Mouse (Mus musculus): ENCODE data around the gene Asl. TPM values are rescaled to one million over a fixed set of nuclear protein-coding genes. Genes with fewer than 3 reads are reported as not detected.

Asl gene
- polyA plus RNA-seq, 1 experiment from 2014 or later, result 51.4 TPM

DNA sequence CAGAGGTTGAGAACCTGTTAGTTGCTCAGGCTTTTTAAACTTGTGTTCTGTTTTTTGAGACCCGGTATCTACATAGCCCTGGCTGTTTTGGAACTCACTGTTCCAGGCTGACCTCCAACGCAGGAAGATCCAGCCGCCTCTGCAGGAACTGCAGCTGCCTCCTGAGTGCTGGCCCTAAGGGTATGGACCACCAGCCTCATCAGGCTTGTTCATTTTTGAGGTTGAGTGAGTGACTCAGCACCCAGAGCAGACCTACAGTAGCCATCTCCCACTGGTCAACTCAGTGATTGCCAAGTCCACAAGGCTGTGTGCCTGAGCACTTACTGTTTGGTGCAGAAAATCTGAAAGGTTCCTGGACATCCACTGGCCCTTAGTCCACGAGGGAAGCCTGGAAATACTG lies 57.6 kb downstream of the Asl start:
- no peaks in the 10 kb centered on the region for H3K4me1 ChIP-seq (replicated peaks)
- H3K36me3 ChIP-seq, result no peaks in the 10 kb centered on the region
- H3K9ac ChIP-seq, result no peak overlapping the region
- ATAC-seq, result no peak
- H3K27ac ChIP-seq, result no peak overlapping the region
- 85% methylated on average over 4 of the region's 4 CpGs for WGBS
- H3K9me3 ChIP-seq, result no peaks in the 10 kb centered on the region
- no peak overlapping the region for H3K4me3 ChIP-seq (replicated peaks)
- no peak overlapping the region for H3K4me2 ChIP-seq (replicated peaks)
- H3K27me3 ChIP-seq (replicated peaks), result no peaks in the 10 kb centered on the region

DNA sequence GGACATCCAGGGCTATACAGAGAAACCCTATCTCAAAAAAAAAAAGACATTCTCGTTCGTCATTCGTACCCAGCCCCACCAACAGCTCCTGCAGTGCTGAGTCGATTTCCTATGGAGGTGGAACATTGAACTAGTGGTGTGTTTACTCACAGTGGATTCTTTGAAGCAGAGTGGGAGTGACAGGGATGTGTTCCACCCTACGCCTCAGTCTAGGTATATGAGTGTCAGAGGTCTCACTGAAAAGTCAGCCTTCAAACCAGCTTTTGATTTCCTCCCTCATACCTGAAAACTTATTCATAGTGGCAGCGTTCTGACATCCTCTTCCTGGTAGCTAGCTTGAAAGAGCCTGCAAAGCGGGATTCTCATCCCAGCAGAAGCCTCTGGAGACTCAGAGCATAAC lies 60.6 kb downstream of the Asl start:
- H3K4me3 ChIP-seq (replicated peaks), result no peak overlapping the region
- no peak overlapping the region for H3K4me2 ChIP-seq (replicated peaks)
- no peaks in the 10 kb centered on the region for H3K27me3 ChIP-seq (replicated peaks)
- no peaks in the 10 kb centered on the region for H3K36me3 ChIP-seq
- no peak overlapping the region for H3K9ac ChIP-seq
- no peaks in the 10 kb centered on the region for H3K9me3 ChIP-seq
- no peaks in the 10 kb centered on the region for H3K4me1 ChIP-seq (replicated peaks)
- ATAC-seq, result no peak
- 78% methylated on average over 7 of the region's 7 CpGs for WGBS
- no peak overlapping the region for H3K27ac ChIP-seq

GRCm38 (mm10) chr5:129966448-129966847 lies 62.6 kb downstream of the Asl start:
- Histone ChIP-seq H3K9ac (no peak overlapping the region), H3K36me3 (no peaks in the 10 kb centered on the region), H3K4me3 (replicated peaks) (no peak overlapping the region), H3K27me3 (replicated peaks) (no peaks in the 10 kb centered on the region), H3K9me3 (no peaks in the 10 kb centered on the region), H3K4me2 (replicated peaks) (no peak overlapping the region), H3K4me1 (replicated peaks) (no peaks in the 10 kb centered on the region), H3K27ac (no peak overlapping the region)
- 90% methylated on average over 3 of the region's 3 CpGs for WGBS
- no peak for ATAC-seq

DNA sequence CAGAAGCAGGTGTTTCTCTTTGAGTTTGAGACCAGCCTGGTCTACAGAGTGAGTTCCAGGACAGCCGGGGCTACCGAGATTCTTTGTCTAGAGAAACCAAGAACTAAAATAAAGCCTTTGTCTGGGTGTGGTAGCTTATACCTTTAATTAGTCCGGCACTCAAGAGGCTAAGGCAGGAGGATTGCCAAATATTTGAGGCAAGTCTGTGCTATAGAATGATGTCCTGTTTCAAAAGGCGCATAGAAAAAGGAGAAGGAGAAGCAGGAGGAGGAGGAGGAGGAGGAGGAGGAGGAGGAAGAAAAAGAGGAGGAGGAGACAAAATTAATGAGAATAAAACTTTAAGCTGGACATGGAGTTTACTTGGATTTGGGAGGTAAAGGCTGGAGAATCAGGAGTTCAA lies 65.8 kb downstream of the Asl start:
- no peak overlapping the region for H3K27ac ChIP-seq
- H3K36me3 ChIP-seq, result no peaks in the 10 kb centered on the region
- H3K4me3 ChIP-seq (replicated peaks), result no peak overlapping the region
- no peaks in the 10 kb centered on the region for H3K27me3 ChIP-seq (replicated peaks)
- no peaks in the 10 kb centered on the region for H3K9me3 ChIP-seq
- H3K4me2 ChIP-seq (replicated peaks), result no peak overlapping the region
- no peaks in the 10 kb centered on the region for H3K4me1 ChIP-seq (replicated peaks)
- no peak for ATAC-seq
- no peak overlapping the region for H3K9ac ChIP-seq
- WGBS, result 83% methylated on average over 4 of the region's 4 CpGs

Other genes starting within 250 kb of the Asl start
- 50.4 and 56.5 TPM in 2 replicates for gene Psph, start 241.8 kb downstream of the Asl start, polyA plus RNA-seq (2015; fragmentation: Nextera tagmentation; extraction: Ambion mirVana)
- gene Sumf2, start 182.3 kb downstream of the Asl start, polyA plus RNA-seq (2015; fragmentation: Nextera tagmentation; extraction: Ambion mirVana), result 36.0 and 48.1 TPM in 2 replicates
- 990 and 1,082 TPM in 2 replicates for gene Chchd2, start 141.8 kb downstream of the Asl start, polyA plus RNA-seq (2015; fragmentation: Nextera tagmentation; extraction: Ambion mirVana)
- 2.4 and 3.2 TPM in 2 replicates for gene Zbed5, start 133.5 kb downstream of the Asl start, polyA plus RNA-seq (2015; fragmentation: Nextera tagmentation; extraction: Ambion mirVana)
- gene Phkg1, start 130.7 kb downstream of the Asl start, polyA plus RNA-seq (2015; fragmentation: Nextera tagmentation; extraction: Ambion mirVana), result 0.08 and 0.16 TPM in 2 replicates
- 1.8 and 1.9 TPM in 2 replicates for gene Nupr1l, start 120.7 kb downstream of the Asl start, polyA plus RNA-seq (2015; fragmentation: Nextera tagmentation; extraction: Ambion mirVana)
- gene Vkorc1l1, start 87.3 kb downstream of the Asl start, polyA plus RNA-seq (2015; fragmentation: Nextera tagmentation; extraction: Ambion mirVana), result 26.5 and 30.9 TPM in 2 replicates
- gene Gusb, start 26.2 kb downstream of the Asl start, polyA plus RNA-seq (2015; fragmentation: Nextera tagmentation; extraction: Ambion mirVana), result 88.8 and 95.7 TPM in 2 replicates
- gene Crcp, start within 50 bp of the Asl start, polyA plus RNA-seq (2015; fragmentation: Nextera tagmentation; extraction: Ambion mirVana), result 34.1 and 38.7 TPM in 2 replicates
- gene Tpst1, start 44.1 kb upstream of the Asl start, polyA plus RNA-seq (2015; fragmentation: Nextera tagmentation; extraction: Ambion mirVana), result 53.4 and 59.8 TPM in 2 replicates
- 3.8 and 3.9 TPM in 2 replicates for gene Kctd7, start 115.6 kb upstream of the Asl start, polyA plus RNA-seq (2015; fragmentation: Nextera tagmentation; extraction: Ambion mirVana)
- 22.3 and 26.8 TPM in 2 replicates for gene Rabgef1, start 142.6 kb upstream of the Asl start, polyA plus RNA-seq (2015; fragmentation: Nextera tagmentation; extraction: Ambion mirVana)
- 38.9 and 40.2 TPM in 2 replicates for gene Tmem248, start 187.8 kb upstream of the Asl start, polyA plus RNA-seq (2015; fragmentation: Nextera tagmentation; extraction: Ambion mirVana)
- gene Sbds, start 226.3 kb upstream of the Asl start, polyA plus RNA-seq (2015; fragmentation: Nextera tagmentation; extraction: Ambion mirVana), result 75.0 and 75.9 TPM in 2 replicates
- gene Tyw1, start 226.4 kb upstream of the Asl start, polyA plus RNA-seq (2015; fragmentation: Nextera tagmentation; extraction: Ambion mirVana), result 23.5 and 24.0 TPM in 2 replicates

Data from intestine, embryonic 15.5 days (tissue).